Mouse (Mus musculus) thymus, postnatal 4 days (tissue): Measurements from ENCODE around the gene Bend7.

Source experiments
- DNase-seq: peaks from one replicate; pipeline ENCODE4 v3.0.0; 2021

Gene Bend7

GRCm38 (mm10) chr2:4782809-4783641 lies 65.4 kb downstream of the Bend7 start:
- no peak for DNase-seq

GRCm38 (mm10) chr2:4784012-4784411 lies 66.4 kb downstream of the Bend7 start:
- no peak for DNase-seq

GRCm38 (mm10) chr2:4785016-4785415 lies 67.4 kb downstream of the Bend7 start:
- no peak for DNase-seq

GRCm38 (mm10) chr2:4787223-4787622 lies 69.6 kb downstream of the Bend7 start:
- DNase-seq, result no peak

DNA sequence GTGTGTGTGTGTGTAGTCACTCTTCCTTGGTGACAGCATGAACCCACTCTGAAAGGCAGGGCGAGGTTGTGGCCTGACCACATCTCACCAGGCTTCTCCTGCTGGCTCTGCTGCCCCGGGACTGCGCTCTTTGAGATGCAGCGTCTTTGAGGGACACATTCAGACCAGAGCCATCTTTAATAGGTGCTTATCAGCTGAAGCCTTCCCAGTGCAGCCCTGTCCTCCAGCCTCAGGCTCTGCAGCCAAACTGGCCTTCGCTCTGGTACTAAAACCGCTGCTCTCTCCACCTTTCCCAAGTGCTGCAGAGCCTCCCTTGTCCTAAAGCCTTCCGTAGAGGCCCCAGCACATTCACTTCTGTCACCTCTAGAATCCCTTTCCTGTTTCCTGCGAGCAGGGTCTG lies 74.0 kb downstream of the Bend7 start:
- no peak for DNase-seq

DNA sequence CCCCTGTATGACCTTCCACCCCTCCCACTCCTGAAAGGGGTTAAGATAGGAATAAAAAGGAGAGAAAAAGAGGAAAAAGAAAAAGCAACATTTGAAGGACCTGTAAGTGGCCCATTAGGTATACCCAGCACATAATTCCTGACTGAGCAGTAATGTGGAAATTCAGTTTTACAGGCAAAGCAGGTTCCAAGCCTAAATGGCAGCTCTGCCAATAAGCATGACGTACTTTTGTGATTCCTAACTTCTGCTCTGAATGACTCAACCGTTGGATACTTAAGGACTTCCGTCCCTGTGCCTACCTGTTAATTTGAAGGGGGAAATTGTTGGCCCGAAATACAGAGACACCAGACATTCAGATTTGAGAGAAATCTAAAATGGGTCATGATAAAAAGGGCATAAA lies 74.9 kb downstream of the Bend7 start:
- DNase-seq, result no peak

- no peak for DNase-seq
These were observed 85.0 kb downstream of the Bend7 start for GRCm38 (mm10) chr2:4802395-4803176.

GRCm38 (mm10) chr2:4816308-4816707 lies 98.7 kb downstream of the Bend7 start:
- DNase-seq, result no peak

GRCm38 (mm10) chr2:4817678-4818077 lies 100.0 kb downstream of the Bend7 start:
- no peak for DNase-seq

DNA sequence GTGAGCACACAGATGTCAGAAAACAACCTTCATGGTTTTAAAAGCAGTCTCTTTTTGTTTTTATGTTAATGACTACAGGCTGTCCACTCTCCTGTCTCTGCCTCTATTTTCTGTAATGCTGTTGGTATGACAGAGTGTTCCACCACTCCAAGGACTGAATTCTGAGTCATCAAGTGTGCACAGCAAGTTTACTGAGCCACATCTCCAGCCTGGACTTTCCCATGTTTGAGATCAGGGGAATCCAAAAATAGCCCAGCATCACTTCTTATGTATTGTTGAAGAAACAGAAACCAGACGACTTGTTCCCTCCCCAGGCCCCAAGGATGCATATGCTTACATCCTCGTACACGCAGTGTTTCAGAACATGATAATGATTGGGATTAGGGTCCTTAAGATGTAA lies 102.6 kb downstream of the Bend7 start:
- DNase-seq, result no peak

DNA sequence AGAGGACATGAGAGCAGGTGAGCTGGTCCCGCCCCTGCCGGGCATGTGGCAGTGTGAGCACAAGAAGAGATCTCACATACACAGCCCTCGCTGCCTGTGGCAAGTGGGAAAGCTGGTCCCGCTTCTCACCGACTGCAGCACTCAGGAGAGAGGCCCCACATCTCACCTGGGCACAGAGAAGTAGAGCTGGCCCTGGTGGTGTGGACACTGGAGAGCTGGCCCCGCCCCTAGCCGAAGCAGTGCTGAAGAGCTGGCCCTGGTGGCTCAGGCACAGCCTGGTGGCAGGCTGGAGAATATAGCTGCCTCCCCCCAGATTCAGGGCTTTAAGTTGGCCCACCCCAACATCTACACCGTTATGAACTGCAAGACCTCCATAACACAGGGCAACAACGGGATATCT lies 106.4 kb downstream of the Bend7 start:
- no peak for DNase-seq

- no peak for DNase-seq
These were observed 110.4 kb downstream of the Bend7 start for GRCm38 (mm10) chr2:4828032-4828431.

DNA sequence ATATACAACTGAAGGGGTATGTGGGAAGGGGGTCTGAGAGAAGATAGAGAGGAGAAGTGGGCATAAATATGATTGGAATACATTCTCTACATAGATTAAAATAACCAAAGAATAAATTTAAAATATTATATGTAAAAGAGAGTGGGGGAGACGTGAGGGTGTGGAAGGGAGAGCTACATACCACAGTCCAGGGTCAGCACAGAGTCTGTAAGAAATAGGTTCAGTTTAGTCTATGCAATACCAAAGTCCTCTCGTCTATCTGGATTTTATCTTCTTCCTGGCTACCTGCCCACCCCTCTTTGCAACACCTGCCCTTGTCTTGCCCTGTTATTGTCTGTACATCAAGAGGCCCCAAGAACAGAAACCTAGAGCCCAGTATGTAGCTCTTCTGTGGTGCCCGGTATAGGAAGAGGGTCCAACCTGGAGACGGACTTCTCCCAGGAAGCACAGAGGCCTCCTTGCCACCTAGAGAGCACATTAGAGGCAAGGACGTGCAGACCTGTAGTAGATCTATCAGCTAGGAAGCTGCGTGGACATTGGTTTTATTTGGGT lies 110.9 kb downstream of the Bend7 start:
- DNase-seq, result no peak

- no peak for DNase-seq
These were observed 111.4 kb downstream of the Bend7 start for GRCm38 (mm10) chr2:4829007-4829406.

- no peak for DNase-seq
These were observed 111.9 kb downstream of the Bend7 start for GRCm38 (mm10) chr2:4829489-4830065.

- no peak for DNase-seq
These were observed 113.9 kb downstream of the Bend7 start for GRCm38 (mm10) chr2:4831493-4831892.

DNA sequence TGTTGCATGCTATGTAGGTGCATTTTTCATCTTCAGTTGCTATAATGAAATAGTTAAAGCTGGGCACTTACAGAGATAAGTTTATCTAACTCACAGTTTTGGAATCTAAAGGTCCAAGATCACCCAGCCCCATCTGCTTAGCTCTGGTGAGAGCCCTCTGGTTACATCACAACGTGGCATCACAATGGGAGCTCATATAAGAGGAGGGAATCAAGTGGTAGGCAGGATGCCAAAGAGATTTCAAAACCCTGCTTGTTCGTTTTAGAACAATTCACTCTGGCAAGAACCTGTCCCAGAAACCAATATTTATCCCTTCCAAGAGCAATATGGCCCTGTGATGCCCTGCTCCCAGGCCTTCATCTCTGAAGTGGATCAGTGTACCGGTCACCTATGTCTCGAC lies 114.5 kb downstream of the Bend7 start:
- DNase-seq, result no peak

DNA sequence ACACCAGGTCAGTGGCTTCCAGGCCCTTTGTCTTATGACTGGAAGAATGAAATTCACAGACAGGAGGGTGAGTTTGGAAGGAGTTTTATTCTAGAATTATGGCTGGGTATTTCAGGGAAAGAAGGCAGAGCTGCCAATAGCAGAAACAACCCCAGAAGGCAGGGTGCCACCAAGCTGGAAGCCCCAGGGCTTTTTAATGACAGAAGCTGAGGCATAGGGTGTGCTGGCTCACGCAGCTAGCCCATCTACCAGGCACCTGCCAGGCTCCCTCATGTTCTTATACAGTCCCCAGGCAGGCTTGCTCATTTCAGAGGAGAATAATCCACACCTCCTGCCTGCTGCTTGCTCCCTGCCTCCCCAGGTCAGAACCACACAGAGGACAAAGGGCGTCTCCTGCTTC lies 131.8 kb downstream of the Bend7 start:
- no peak for DNase-seq
